Mouse (Mus musculus) heart, adult 2 months (tissue): ENCODE data around the gene Mark1.

ENCODE experiments used
- CTCF ChIP-seq: fragments of 200-600 bp; IDR thresholded peaks from 2 replicates; pipeline ENCODE4 v1.8.1; 2022; ENCODE audit warnings: antibody characterized with exemption, mild to moderate bottlenecking, moderate library complexity
- POLR2A ChIP-seq: fragments of 200-500 bp; IDR thresholded peaks from 2 replicates; pipeline ENCODE4 v1.6.1; 2011; ENCODE audit warnings: mild to moderate bottlenecking, low read depth, low read length, control low read depth; ENCODE audit not compliant: insufficient read depth

GRCm38 (mm10) chr1:184951057-184951456 is 48.3 kb downstream of the Mark1 start:
- TF ChIP-seq POLR2A = no peak
- TF ChIP-seq CTCF = no peak
